Mouse (Mus musculus) midbrain, embryonic 14.5 days (tissue): ENCODE data around the gene Gm9821. TPM values are rescaled to one million over a fixed set of nuclear protein-coding genes. Genes with fewer than 3 reads are reported as not detected.

Experiments
- ATAC-seq: fragments of 200-750 bp; cut with Nextera tagmentation; 2 replicates; pipeline ENCODE4 v1.8.0; 2017; ENCODE audit warnings: moderate number of reproducible peaks, moderate library complexity; ENCODE audit not compliant: low FRiP score, low TSS enrichment
- DNase-seq: peaks from one replicate; pipeline ENCODE4 v3.0.0-alpha.2; 2015
- H3K27ac ChIP-seq: fragments of 300-500 bp; sonication (generic); replicated peaks from 2 replicates; pipeline ENCODE4 v1.5.1; 2014; ENCODE audit warnings: mild to moderate bottlenecking, low read depth, low read length, moderate library complexity
- H3K27me3 ChIP-seq: fragments of 300-500 bp; sonication (generic); 2 replicates; pipeline ENCODE4 v1.6.1; 2014; ENCODE audit warnings: low read length, control low read depth, mixed read lengths; ENCODE audit not compliant: control insufficient read depth, insufficient read depth
- H3K36me3 ChIP-seq: fragments of 300-500 bp; sonication (generic); 2 replicates; pipeline ENCODE4 v1.6.1; 2014; ENCODE audit warnings: low read length, control low read depth; ENCODE audit not compliant: control insufficient read depth, insufficient read depth
- H3K4me1 ChIP-seq: fragments of 300-500 bp; sonication (generic); 2 replicates; pipeline ENCODE4 v1.6.1; 2014; ENCODE audit warnings: mild to moderate bottlenecking, antibody characterized with exemption, low read length, control low read depth; ENCODE audit not compliant: control insufficient read depth, insufficient read depth
- H3K4me2 ChIP-seq: fragments of 300-500 bp; sonication (generic); 2 replicates; pipeline ENCODE4 v1.6.1; 2014; ENCODE audit warnings: mild to moderate bottlenecking, low read length, moderate library complexity
- H3K4me3 ChIP-seq: fragments of 300-500 bp; sonication (generic); replicated peaks from 2 replicates; pipeline ENCODE4 v1.5.1; 2014; ENCODE audit warnings: low read depth, low read length
- H3K9ac ChIP-seq: fragments of 300-500 bp; sonication (generic); replicated peaks from 2 replicates; pipeline ENCODE4 v1.6.1; 2014; ENCODE audit warnings: mild to moderate bottlenecking, low read length, moderate library complexity
- H3K9me3 ChIP-seq: fragments of 300-500 bp; sonication (generic); 2 replicates; pipeline ENCODE4 v1.6.1; 2016; ENCODE audit warnings: low read length, control low read depth, mixed read lengths; ENCODE audit not compliant: control insufficient read depth
- WGBS: fragments of 180-500 bp; shearing (Covaris S2); extraction: QIAGEN DNeasy Blood & Tissue Kit; methylation state at CpG from one replicate; pipeline ENCODE4 v1.1.7; 2014; 5-methylcytosine and 5-hydroxymethylcytosine counted together
- polyA plus RNA-seq: library from polyadenylated mRNA; unstranded; fragments of >200 nt; fragmentation: Nextera tagmentation; extraction: Ambion mirVana; gene quantifications from 2 replicates; pipeline ENCODE4 v1.2.1, GENCODE M21; 2014

Gm9821 gene
- polyA plus RNA-seq, 1 experiment from 2014 or later, result 0.14 TPM

GRCm38 (mm10) chr2:91958701-91959457 lies 13.4 kb downstream of the Gm9821 start:
- H3K9ac ChIP-seq, result no peak overlapping the region
- no peaks in the 10 kb centered on the region for H3K9me3 ChIP-seq
- DNase-seq (peak; percentile 79), ATAC-seq (no peak)
- no peaks in the 10 kb centered on the region for H3K36me3 ChIP-seq
- 52% methylated on average over 10 of the region's 10 CpGs for WGBS
- H3K4me2 ChIP-seq, result no peak overlapping the region
- peaks cover 22% of the 10 kb centered on the region for H3K4me1 ChIP-seq
- no peaks in the 10 kb centered on the region for H3K27me3 ChIP-seq
- H3K4me3 ChIP-seq, result no peak overlapping the region
- no peak overlapping the region for H3K27ac ChIP-seq

GRCm38 (mm10) chr2:91959544-91960410 lies 14.3 kb downstream of the Gm9821 start:
- peaks cover 22% of the 10 kb centered on the region for H3K4me1 ChIP-seq

GRCm38 (mm10) chr2:91960459-91960858 lies 15.0 kb downstream of the Gm9821 start:
- Histone ChIP-seq H3K4me2 (no peak overlapping the region), H3K4me1 (peaks cover 22% of the 10 kb centered on the region), H3K27ac (no peak overlapping the region), H3K9me3 (no peaks in the 10 kb centered on the region), H3K27me3 (no peaks in the 10 kb centered on the region), H3K4me3 (no peak overlapping the region), H3K36me3 (no peaks in the 10 kb centered on the region), H3K9ac (no peak overlapping the region)
- ATAC-seq, result no peak
- 92% methylated on average over 5 of the region's 5 CpGs for WGBS
- DNase-seq, result no peak

More at GRCm38 (mm10) chr2:91959544-91960410, 14.3 kb downstream of the Gm9821 start:
- no peaks in the 10 kb centered on the region for H3K9me3 ChIP-seq
- no peak overlapping the region for H3K27ac ChIP-seq
- no peak overlapping the region for H3K4me3 ChIP-seq
- 79% methylated on average over 11 of the region's 11 CpGs for WGBS
- H3K27me3 ChIP-seq, result no peaks in the 10 kb centered on the region
- no peak overlapping the region for H3K9ac ChIP-seq
- no peak for DNase-seq
- no peak overlapping the region for H3K4me2 ChIP-seq
- ATAC-seq, result no peak
- no peaks in the 10 kb centered on the region for H3K36me3 ChIP-seq

GRCm38 (mm10) chr2:91961901-91962761 lies 16.6 kb downstream of the Gm9821 start:
- Histone ChIP-seq H3K4me3 (peak overlapping the region; percentile 78), H3K9ac (peak overlapping the region; percentile 82), H3K27me3 (no peaks in the 10 kb centered on the region), H3K27ac (no peak overlapping the region), H3K9me3 (no peaks in the 10 kb centered on the region), H3K36me3 (no peaks in the 10 kb centered on the region), H3K4me2 (peak overlapping the region; percentile 90), H3K4me1 (peaks cover 19% of the 10 kb centered on the region)
- ATAC-seq (no peak), DNase-seq (no peak)
- WGBS, result 63% methylated on average over 4 of the region's 4 CpGs

GRCm38 (mm10) chr2:91962864-91963401 lies 17.4 kb downstream of the Gm9821 start:
- Histone ChIP-seq H3K36me3 (no peaks in the 10 kb centered on the region), H3K27me3 (no peaks in the 10 kb centered on the region), H3K4me2 (peak overlapping the region; percentile 90), H3K9me3 (no peaks in the 10 kb centered on the region), H3K9ac (peak overlapping the region; percentile 82), H3K27ac (peak overlapping the region; percentile 77), H3K4me1 (peaks cover 17% of the 10 kb centered on the region), H3K4me3 (peak overlapping the region; percentile 78)
- ATAC-seq, result no peak; the same call in none of the 2 replicates
- DNase-seq, result no peak
- under 1% methylated on average over 36 of the region's 39 CpGs for WGBS

GRCm38 (mm10) chr2:91963443-91963932 lies 18.0 kb downstream of the Gm9821 start:
- Histone ChIP-seq H3K9me3 (no peaks in the 10 kb centered on the region), H3K4me2 (peak overlapping the region; percentile 90), H3K9ac (peak overlapping the region; percentile 82), H3K4me3 (peak overlapping the region; percentile 78), H3K27ac (peak overlapping the region; percentile 77), H3K27me3 (no peaks in the 10 kb centered on the region), H3K36me3 (no peaks in the 10 kb centered on the region), H3K4me1 (peaks cover 17% of the 10 kb centered on the region)
- 1% methylated on average over 56 of the region's 57 CpGs for WGBS
- peak; percentile 95 for DNase-seq
- peak; percentile 95 for ATAC-seq

GRCm38 (mm10) chr2:91964610-91965204 lies 19.2 kb downstream of the Gm9821 start:
- no peak overlapping the region for H3K4me2 ChIP-seq
- no peak overlapping the region for H3K9ac ChIP-seq
- H3K36me3 ChIP-seq, result no peaks in the 10 kb centered on the region
- WGBS, result 79% methylated on average over 3 of the region's 3 CpGs
- H3K27me3 ChIP-seq, result no peaks in the 10 kb centered on the region
- DNase-seq, result no peak
- no peaks in the 10 kb centered on the region for H3K9me3 ChIP-seq
- no peak overlapping the region for H3K27ac ChIP-seq
- no peak overlapping the region for H3K4me3 ChIP-seq
- no peak for ATAC-seq
- H3K4me1 ChIP-seq, result peaks cover 17% of the 10 kb centered on the region
